Mouse (Mus musculus) stomach, embryonic 15.5 days (tissue): Measurements from ENCODE around the gene Zfp616. TPM values are rescaled to one million over a fixed set of nuclear protein-coding genes. Genes with fewer than 3 reads are reported as not detected.

ENCODE experiments used
- ATAC-seq: fragments of 200-750 bp; cut with Nextera tagmentation; 2 replicates; pipeline ENCODE4 v1.8.0; 2017; ENCODE audit warnings: low read depth, moderate number of reproducible peaks, moderate TSS enrichment; ENCODE audit not compliant: insufficient read depth, low FRiP score
- H3K27ac ChIP-seq: fragments of 300-500 bp; sonication (generic); 2 replicates; pipeline ENCODE4 v1.5.1; 2015; ENCODE audit warnings: mild to moderate bottlenecking, inconsistent platforms
- H3K27me3 ChIP-seq: fragments of 300-500 bp; sonication (generic); replicated peaks from 2 replicates; pipeline ENCODE4 v1.6.1; 2015; ENCODE audit warnings: inconsistent platforms
- H3K36me3 ChIP-seq: fragments of 300-500 bp; sonication (generic); 2 replicates; pipeline ENCODE4 v1.6.1; 2015; ENCODE audit warnings: inconsistent platforms
- H3K4me1 ChIP-seq: fragments of 300-500 bp; sonication (generic); 2 replicates; pipeline ENCODE4 v1.6.1; 2015; ENCODE audit warnings: inconsistent platforms
- H3K4me2 ChIP-seq: fragments of 300-500 bp; sonication (generic); 2 replicates; pipeline ENCODE4 v1.6.1; 2015; ENCODE audit warnings: mild to moderate bottlenecking, inconsistent platforms
- H3K4me3 ChIP-seq: fragments of 300-500 bp; sonication (generic); replicated peaks from 2 replicates; pipeline ENCODE4 v1.5.1; 2015; ENCODE audit warnings: inconsistent platforms
- H3K9ac ChIP-seq: fragments of 300-500 bp; sonication (generic); 2 replicates; pipeline ENCODE4 v1.6.1; 2015; ENCODE audit warnings: inconsistent platforms
- H3K9me3 ChIP-seq: fragments of 300-500 bp; sonication (generic); 2 replicates; pipeline ENCODE4 v1.6.1; 2016; ENCODE audit warnings: inconsistent platforms
- whole genome bisulfite sequencing: fragments of 180-500 bp; shearing (Covaris S2); methylation state at CpG from one replicate; pipeline ENCODE4 v1.1.7; 2015; 5-methylcytosine and 5-hydroxymethylcytosine counted together
- polyA plus RNA-seq: library from polyadenylated mRNA; unstranded; fragments of >200 nt; fragmentation: Nextera tagmentation; extraction: Ambion mirVana; gene quantifications from 2 replicates; pipeline ENCODE4 v1.2.1, GENCODE M21; 2015

Gene Zfp616
- polyA plus RNA-seq, result not detected in 2 replicates

DNA sequence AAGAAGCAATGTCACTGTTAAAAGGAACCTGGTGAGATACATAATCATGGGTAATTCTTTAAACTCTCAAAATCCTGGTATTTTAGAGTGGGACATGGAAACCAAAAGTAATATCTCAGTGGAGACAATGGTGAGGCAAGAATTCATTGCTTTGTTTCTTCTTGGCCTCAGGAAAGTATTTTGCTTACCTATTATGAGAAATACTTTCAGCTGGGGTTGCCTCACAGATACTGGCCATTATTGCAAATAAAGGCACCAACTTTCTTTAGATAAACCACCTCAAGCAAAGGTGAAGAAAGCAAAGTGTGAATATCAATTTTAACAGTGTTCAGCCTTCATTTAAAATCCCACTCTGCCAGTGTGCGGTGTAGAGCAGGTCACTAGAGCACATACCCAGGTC, at the start of gene Zfp616:
TSS of gene Zfp616 (plus strand) at position 301 of the 400 bp plus-strand sequence.
- Histone ChIP-seq H3K36me3 (no peaks in the 10 kb centered on the region), H3K9ac (no peak within 1 kb of the TSS), H3K4me3 (no peak within 1 kb of the TSS), H3K27me3 (no peaks in the 10 kb centered on the region), H3K4me2 (no peak within 1 kb of the TSS), H3K4me1 (no peaks in the 10 kb centered on the region), H3K27ac (no peak within 1 kb of the TSS), H3K9me3 (no peaks in the 10 kb centered on the region)
- ATAC-seq, result no peak
- 87% methylated on average over 1 of the region's 1 CpGs for WGBS

DNA sequence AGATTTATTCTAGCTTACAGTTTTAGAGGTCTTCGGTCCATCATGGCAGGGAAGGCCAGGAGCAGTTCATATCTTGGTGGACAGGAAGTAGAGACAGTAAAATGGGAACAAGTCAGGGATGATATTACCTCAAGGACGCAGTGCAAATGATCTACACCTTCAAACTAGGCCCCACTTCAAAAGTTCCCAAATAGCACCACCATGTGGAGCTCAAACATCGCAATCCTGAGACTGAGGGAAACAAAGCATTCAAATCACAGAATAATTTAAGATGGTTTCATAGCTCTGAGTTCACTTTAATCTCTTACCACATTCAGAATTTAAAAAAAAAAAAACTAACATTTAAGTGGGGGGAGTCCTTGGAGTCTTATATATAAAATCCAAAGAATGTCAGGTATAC, 18.4 kb upstream of the Zfp616 start:
- no peak for ATAC-seq
- Histone ChIP-seq H3K4me1 (no peaks in the 10 kb centered on the region), H3K4me3 (no peak overlapping the region), H3K36me3 (no peaks in the 10 kb centered on the region), H3K9ac (no peak overlapping the region), H3K4me2 (no peak overlapping the region), H3K27ac (no peak overlapping the region), H3K9me3 (no peaks in the 10 kb centered on the region), H3K27me3 (no peaks in the 10 kb centered on the region)
- WGBS, result 59% methylated on average over 3 of the region's 3 CpGs

DNA sequence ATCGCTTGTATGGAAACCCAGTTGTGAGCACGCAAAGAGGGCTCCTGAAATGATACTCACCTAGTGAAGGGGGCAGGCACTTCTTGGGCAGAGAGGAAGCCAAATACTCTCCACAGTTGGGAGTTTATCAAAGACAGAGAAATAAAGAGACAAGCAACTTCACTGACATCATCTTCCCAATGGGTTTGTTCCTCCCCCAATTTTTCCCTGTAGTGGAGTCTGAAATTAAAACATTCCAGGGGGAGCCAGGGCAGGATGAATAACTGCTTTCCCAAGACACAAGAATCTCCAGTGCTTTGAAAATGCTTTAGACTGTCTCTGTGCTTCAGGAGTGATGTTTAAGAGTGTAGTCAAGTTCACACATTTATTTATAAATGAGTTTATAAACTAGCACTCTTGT, 13.3 kb upstream of the Zfp616 start, which contains the start of the genes Olfr139 and Olfr399:
TSS of gene Olfr139 (minus strand) at position 101 of the 400 bp plus-strand sequence.
TSS of gene Olfr399 (minus strand) at position 165 of the 400 bp plus-strand sequence.
- Histone ChIP-seq H3K27ac (no peak within 1 kb of the TSS), H3K9me3 (no peaks in the 10 kb centered on the region), H3K4me2 (no peak within 1 kb of the TSS), H3K4me3 (no peak within 1 kb of the TSS), H3K27me3 (no peaks in the 10 kb centered on the region), H3K9ac (no peak within 1 kb of the TSS), H3K4me1 (no peaks in the 10 kb centered on the region), H3K36me3 (no peaks in the 10 kb centered on the region)
- no peak for ATAC-seq
- WGBS, result 76% methylated on average over 2 of the region's 2 CpGs

DNA sequence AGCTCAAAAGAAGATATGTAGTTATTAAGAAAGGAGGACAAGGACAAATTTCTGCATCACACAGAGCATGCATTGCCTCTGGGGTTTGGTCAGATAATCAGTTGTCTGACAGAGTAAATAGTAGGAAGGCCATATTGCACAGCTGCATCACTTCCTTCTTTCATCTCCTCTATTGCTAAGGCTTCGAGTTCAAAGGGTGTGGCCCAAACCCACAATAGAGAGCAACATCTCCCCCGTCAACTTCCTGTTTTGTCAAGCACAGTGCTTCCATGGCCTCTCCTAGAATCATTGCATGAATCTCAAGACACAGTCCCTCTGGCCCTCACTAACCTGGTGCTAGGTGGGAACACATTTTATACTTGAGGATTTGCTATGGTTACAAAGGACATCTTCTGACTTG, 31.0 kb downstream of the Zfp616 start:
- no peak overlapping the region for H3K27ac ChIP-seq
- no peak overlapping the region for H3K9ac ChIP-seq
- H3K4me3 ChIP-seq, result no peak overlapping the region
- H3K36me3 ChIP-seq, result no peaks in the 10 kb centered on the region
- H3K9me3 ChIP-seq, result no peaks in the 10 kb centered on the region
- H3K4me2 ChIP-seq, result no peak overlapping the region
- H3K4me1 ChIP-seq, result no peaks in the 10 kb centered on the region
- no peak for ATAC-seq
- WGBS, result 72% methylated on average over 2 of the region's 2 CpGs
- H3K27me3 ChIP-seq, result no peaks in the 10 kb centered on the region

DNA sequence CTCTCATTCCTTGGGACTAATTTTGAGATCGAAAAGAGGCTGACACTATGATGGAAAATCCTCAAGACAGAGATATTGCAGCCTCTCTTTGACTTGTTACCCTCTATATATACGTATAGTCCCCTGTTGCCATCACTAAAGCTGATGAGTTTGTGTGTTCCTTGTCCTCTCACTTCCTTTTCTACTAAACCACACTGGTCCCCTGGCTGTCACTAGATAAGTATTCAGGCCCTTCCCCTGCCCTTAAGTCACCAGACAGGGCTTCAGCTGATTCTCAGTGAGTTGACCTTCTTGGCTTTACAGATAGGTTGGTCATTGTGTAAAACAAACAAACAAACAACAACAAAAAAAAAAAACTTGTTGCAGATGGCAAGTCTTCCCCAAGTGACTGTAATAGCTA, 31.8 kb downstream of the Zfp616 start:
- no peaks in the 10 kb centered on the region for H3K9me3 ChIP-seq
- 49% methylated on average over 2 of the region's 2 CpGs for WGBS
- H3K36me3 ChIP-seq, result no peaks in the 10 kb centered on the region
- H3K27ac ChIP-seq, result no peak overlapping the region
- no peaks in the 10 kb centered on the region for H3K27me3 ChIP-seq
- no peak for ATAC-seq
- H3K4me2 ChIP-seq, result no peak overlapping the region
- no peak overlapping the region for H3K9ac ChIP-seq
- no peaks in the 10 kb centered on the region for H3K4me1 ChIP-seq
- H3K4me3 ChIP-seq, result no peak overlapping the region

DNA sequence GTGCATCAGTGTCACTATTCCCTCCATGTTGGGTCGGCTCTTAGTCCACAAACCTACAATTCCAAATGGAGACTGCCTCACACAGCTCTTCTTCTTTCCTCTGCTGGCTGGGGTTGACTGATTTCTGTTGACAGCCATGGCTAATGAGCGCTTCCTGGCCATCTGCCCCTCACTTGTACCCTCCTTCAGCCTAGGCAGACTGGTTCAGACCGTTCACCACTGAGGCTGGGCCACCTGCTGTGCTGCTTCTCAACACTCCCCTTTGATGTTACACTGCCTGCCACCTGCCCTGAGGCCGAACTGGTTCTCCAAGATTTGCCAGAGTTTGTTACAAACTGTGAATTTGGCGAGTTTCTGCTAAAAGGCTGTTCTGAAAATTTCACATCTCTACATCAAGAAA, 35.3 kb downstream of the Zfp616 start:
- Histone ChIP-seq H3K9me3 (no peaks in the 10 kb centered on the region), H3K9ac (no peak overlapping the region), H3K27me3 (no peaks in the 10 kb centered on the region), H3K4me1 (no peaks in the 10 kb centered on the region), H3K36me3 (no peaks in the 10 kb centered on the region), H3K4me2 (no peak overlapping the region), H3K27ac (no peak overlapping the region), H3K4me3 (no peak overlapping the region)
- no peak for ATAC-seq
- WGBS, result 26% methylated on average over 5 of the region's 5 CpGs

DNA sequence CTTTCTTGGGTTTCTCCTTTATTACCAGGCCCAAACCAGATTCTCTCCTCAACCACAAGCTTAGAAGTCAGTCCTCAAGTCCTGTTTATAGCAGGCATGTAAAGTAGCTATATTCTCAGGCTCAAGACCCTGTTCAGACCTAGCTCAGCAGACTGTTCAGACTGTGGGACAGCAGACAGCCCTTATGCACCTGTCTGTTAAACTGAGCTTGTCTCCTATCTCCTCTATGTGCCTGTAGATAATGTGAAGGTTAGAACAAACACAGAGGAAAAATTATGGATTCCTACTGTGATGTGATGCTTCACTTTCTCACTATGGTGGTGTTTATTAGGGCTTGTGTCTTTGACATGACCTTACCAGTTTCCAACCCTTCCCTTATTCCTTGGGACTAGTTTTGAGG, 43.7 kb downstream of the Zfp616 start, which contains the start of gene Olfr401:
TSS of gene Olfr401 (plus strand) at position 301 of the 400 bp plus-strand sequence.
- H3K4me2 ChIP-seq, result no peak within 1 kb of the TSS
- H3K27me3 ChIP-seq, result no peaks in the 10 kb centered on the region
- H3K9ac ChIP-seq, result no peak within 1 kb of the TSS
- H3K9me3 ChIP-seq, result no peaks in the 10 kb centered on the region
- no peak within 1 kb of the TSS for H3K27ac ChIP-seq
- no peak for ATAC-seq
- H3K36me3 ChIP-seq, result no peaks in the 10 kb centered on the region
- H3K4me1 ChIP-seq, result no peaks in the 10 kb centered on the region
- no peak within 1 kb of the TSS for H3K4me3 ChIP-seq

Other genes starting within 250 kb of the Zfp616 start
- gene Olfr393, start 218.5 kb upstream of the Zfp616 start, polyA plus RNA-seq, result not detected in 2 replicates
- not detected in 2 replicates for gene Olfr394, start 179.2 kb upstream of the Zfp616 start, polyA plus RNA-seq
- gene Olfr395, start 160.7 kb upstream of the Zfp616 start, polyA plus RNA-seq, result not detected in 2 replicates
- not detected in 2 replicates for gene Olfr23, start 133.3 kb upstream of the Zfp616 start, polyA plus RNA-seq
- not detected in 2 replicates for gene Olfr397, start 109.1 kb upstream of the Zfp616 start, polyA plus RNA-seq
- not detected in 2 replicates for gene Olfr398, start 79.5 kb upstream of the Zfp616 start, polyA plus RNA-seq
- gene Olfr139, start 13.4 kb upstream of the Zfp616 start, polyA plus RNA-seq, result not detected in 2 replicates
- not detected in 2 replicates for gene Olfr399, start 13.3 kb upstream of the Zfp616 start, polyA plus RNA-seq
- gene Olfr401, start 43.8 kb downstream of the Zfp616 start, polyA plus RNA-seq, result not detected in 2 replicates
- not detected in 2 replicates for gene Olfr402, start 83.6 kb downstream of the Zfp616 start, polyA plus RNA-seq
- not detected in 2 replicates for gene Olfr403, start 116.3 kb downstream of the Zfp616 start, polyA plus RNA-seq
- gene Olfr43, start 141.4 kb downstream of the Zfp616 start, polyA plus RNA-seq, result not detected in 2 replicates
- gene Olfr406, start 189.9 kb downstream of the Zfp616 start, polyA plus RNA-seq, result not detected in 2 replicates
- not detected in 2 replicates for gene Olfr59, start 213.8 kb downstream of the Zfp616 start, polyA plus RNA-seq